Mouse (Mus musculus): ENCODE data around the gene Mlycd. TPM values are rescaled to one million over a fixed set of nuclear protein-coding genes. Genes with fewer than 3 reads are reported as not detected.

Gene Mlycd
- polyA plus RNA-seq, 1 experiment from 2014 or later: 16.2 TPM

GRCm38 (mm10) chr8:119427634-119428349 is 33.1 kb downstream of the Mlycd start:
- Histone ChIP-seq H3K36me3 (replicated peaks) (no peaks in the 10 kb centered on the region), H3K4me3 (no peak overlapping the region), H3K4me2 (no peak overlapping the region), H3K27ac (no peak overlapping the region), H3K9me3 (no peaks in the 10 kb centered on the region), H3K9ac (no peak overlapping the region), H3K4me1 (no peaks in the 10 kb centered on the region), H3K27me3 (replicated peaks) (no peaks in the 10 kb centered on the region)
- WGBS: 78% methylated on average over 12 of the region's 12 CpGs
- ATAC-seq (replicated peaks): no peak

DNA sequence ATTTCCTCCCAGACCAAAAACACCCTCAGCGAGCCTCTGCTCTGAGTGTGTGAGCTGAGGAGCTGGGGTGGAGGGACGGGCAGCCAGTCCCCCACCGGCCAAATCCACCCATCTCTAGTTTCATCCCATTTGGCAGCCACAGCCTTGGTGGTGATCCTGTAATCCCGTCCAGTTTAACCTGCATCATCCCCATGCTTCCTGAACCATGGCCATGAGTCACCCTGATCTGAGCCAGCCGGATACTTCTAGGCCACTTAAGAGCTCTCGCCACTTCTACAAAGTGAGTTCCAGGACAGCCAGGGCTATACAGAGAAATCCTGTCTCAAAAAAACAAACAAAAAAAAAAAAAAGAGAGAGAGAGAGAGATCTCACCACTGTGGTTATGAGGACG is 33.7 kb downstream of the Mlycd start:
- Histone ChIP-seq H3K36me3 (replicated peaks) (no peaks in the 10 kb centered on the region), H3K4me2 (no peak overlapping the region), H3K4me1 (no peaks in the 10 kb centered on the region), H3K9ac (no peak overlapping the region), H3K27ac (no peak overlapping the region), H3K27me3 (replicated peaks) (no peaks in the 10 kb centered on the region), H3K4me3 (no peak overlapping the region), H3K9me3 (no peaks in the 10 kb centered on the region)
- 76% methylated on average over 7 of the region's 7 CpGs for WGBS
- no peak for ATAC-seq (replicated peaks)

GRCm38 (mm10) chr8:119428766-119429327 is 34.2 kb downstream of the Mlycd start:
- Histone ChIP-seq H3K27ac (no peak overlapping the region), H3K4me3 (no peak overlapping the region), H3K4me2 (no peak overlapping the region), H3K27me3 (replicated peaks) (no peaks in the 10 kb centered on the region), H3K4me1 (no peaks in the 10 kb centered on the region), H3K9ac (no peak overlapping the region), H3K36me3 (replicated peaks) (no peaks in the 10 kb centered on the region), H3K9me3 (no peaks in the 10 kb centered on the region)
- 79% methylated on average over 5 of the region's 5 CpGs for WGBS
- no peak for ATAC-seq (replicated peaks)

GRCm38 (mm10) chr8:119429552-119429951 is 34.9 kb downstream of the Mlycd start:
- Histone ChIP-seq H3K27ac (no peak overlapping the region), H3K4me1 (no peaks in the 10 kb centered on the region), H3K4me2 (no peak overlapping the region), H3K9ac (no peak overlapping the region), H3K27me3 (replicated peaks) (no peaks in the 10 kb centered on the region), H3K9me3 (no peaks in the 10 kb centered on the region), H3K36me3 (replicated peaks) (no peaks in the 10 kb centered on the region), H3K4me3 (no peak overlapping the region)
- no peak for ATAC-seq (replicated peaks)
- 79% methylated on average over 3 of the region's 3 CpGs for WGBS

- no peak for ATAC-seq (replicated peaks)
- H3K36me3 ChIP-seq (replicated peaks): no peaks in the 10 kb centered on the region
- no peak overlapping the region for H3K4me2 ChIP-seq
- no peaks in the 10 kb centered on the region for H3K4me1 ChIP-seq
- 78% methylated on average over 8 of the region's 8 CpGs for WGBS
- no peak overlapping the region for H3K4me3 ChIP-seq
- H3K9me3 ChIP-seq: no peaks in the 10 kb centered on the region
- no peaks in the 10 kb centered on the region for H3K27me3 ChIP-seq (replicated peaks)
- H3K27ac ChIP-seq: no peak overlapping the region
- no peak overlapping the region for H3K9ac ChIP-seq
Observed at GRCm38 (mm10) chr8:119430250-119430649, 35.6 kb downstream of the Mlycd start.

DNA sequence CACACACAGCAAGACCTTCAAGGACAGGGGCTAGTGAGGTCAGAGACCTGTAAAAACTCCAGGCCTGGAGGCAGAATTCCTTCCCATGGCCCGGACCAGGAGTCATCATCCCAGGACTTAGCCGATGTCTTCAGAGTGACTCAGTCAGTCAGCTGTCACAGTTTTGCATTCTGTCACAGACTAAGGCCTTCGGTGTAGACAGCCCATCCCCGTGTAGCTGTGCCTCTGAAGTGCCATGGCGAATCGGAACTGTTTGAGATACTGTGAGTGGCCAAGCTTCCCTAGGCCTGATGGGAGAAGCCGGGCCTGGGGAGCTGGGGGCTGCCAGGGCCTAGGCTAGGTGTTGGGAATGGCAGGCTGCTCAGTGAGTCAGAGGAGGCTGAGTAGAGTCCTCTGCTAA is 36.0 kb downstream of the Mlycd start:
- Histone ChIP-seq H3K9me3 (no peaks in the 10 kb centered on the region), H3K4me3 (no peak overlapping the region), H3K27me3 (replicated peaks) (no peaks in the 10 kb centered on the region), H3K36me3 (replicated peaks) (no peaks in the 10 kb centered on the region), H3K27ac (no peak overlapping the region), H3K9ac (no peak overlapping the region), H3K4me2 (no peak overlapping the region), H3K4me1 (no peaks in the 10 kb centered on the region)
- 91% methylated on average over 7 of the region's 7 CpGs for WGBS
- no peak for ATAC-seq (replicated peaks)

GRCm38 (mm10) chr8:119432372-119432771 is 37.7 kb downstream of the Mlycd start:
- WGBS: 54% methylated on average over 3 of the region's 3 CpGs

DNA sequence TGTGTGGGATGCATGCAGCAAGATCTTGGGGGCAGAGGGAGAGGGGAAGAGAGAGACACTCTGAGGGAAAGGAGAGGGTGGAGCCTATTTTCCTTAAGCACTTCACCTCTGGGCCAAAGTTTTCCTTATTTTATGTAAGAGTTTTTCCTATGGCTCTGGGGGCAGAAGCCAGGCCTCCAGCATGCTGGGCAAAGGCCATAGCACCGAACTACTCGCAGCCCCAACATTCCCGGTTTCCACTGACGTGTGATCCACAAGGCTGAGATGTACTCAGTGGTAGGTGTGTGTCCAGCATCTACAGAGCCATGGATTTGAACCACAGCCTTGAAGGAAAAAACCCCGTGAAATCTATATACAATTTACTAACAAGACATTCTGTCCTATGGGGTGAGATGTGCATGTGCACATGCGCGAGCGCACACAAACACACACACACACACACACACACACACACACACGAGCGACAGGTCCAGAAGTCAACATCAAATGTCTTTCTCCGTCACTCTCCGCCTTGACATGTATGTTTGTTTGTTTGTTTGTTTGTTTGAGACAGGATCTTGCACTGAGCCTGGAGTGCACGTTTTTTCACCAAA is 39.0 kb downstream of the Mlycd start, which contains the start of gene Osgin1:
TSS of gene Osgin1 (plus strand) at position 543 of the 593 bp plus-strand sequence.
- Histone ChIP-seq H3K9me3 (no peaks in the 10 kb centered on the region), H3K4me2 (no peak within 1 kb of the TSS), H3K27ac (no peak within 1 kb of the TSS), H3K4me3 (no peak within 1 kb of the TSS), H3K4me1 (no peaks in the 10 kb centered on the region), H3K36me3 (replicated peaks) (no peaks in the 10 kb centered on the region), H3K27me3 (replicated peaks) (no peaks in the 10 kb centered on the region), H3K9ac (no peak within 1 kb of the TSS)
- no peak for ATAC-seq (replicated peaks)
- WGBS: 89% methylated on average over 13 of the region's 13 CpGs

More at GRCm38 (mm10) chr8:119432372-119432771, 37.7 kb downstream of the Mlycd start:
- H3K4me1 ChIP-seq: no peaks in the 10 kb centered on the region
- H3K27me3 ChIP-seq (replicated peaks): no peaks in the 10 kb centered on the region
- H3K4me2 ChIP-seq: no peak overlapping the region
- H3K27ac ChIP-seq: no peak overlapping the region
- no peaks in the 10 kb centered on the region for H3K9me3 ChIP-seq
- H3K4me3 ChIP-seq: no peak overlapping the region
- ATAC-seq (replicated peaks): no peak
- no peaks in the 10 kb centered on the region for H3K36me3 ChIP-seq (replicated peaks)
- H3K9ac ChIP-seq: no peak overlapping the region

GRCm38 (mm10) chr8:119434569-119434968 is 39.9 kb downstream of the Mlycd start:
- H3K9ac ChIP-seq: no peak overlapping the region
- 79% methylated on average over 6 of the region's 6 CpGs for WGBS
- H3K36me3 ChIP-seq (replicated peaks): no peaks in the 10 kb centered on the region
- ATAC-seq (replicated peaks): no peak
- H3K9me3 ChIP-seq: no peaks in the 10 kb centered on the region
- no peaks in the 10 kb centered on the region for H3K4me1 ChIP-seq
- H3K27me3 ChIP-seq (replicated peaks): no peaks in the 10 kb centered on the region
- no peak overlapping the region for H3K4me3 ChIP-seq
- no peak overlapping the region for H3K27ac ChIP-seq
- H3K4me2 ChIP-seq: no peak overlapping the region

DNA sequence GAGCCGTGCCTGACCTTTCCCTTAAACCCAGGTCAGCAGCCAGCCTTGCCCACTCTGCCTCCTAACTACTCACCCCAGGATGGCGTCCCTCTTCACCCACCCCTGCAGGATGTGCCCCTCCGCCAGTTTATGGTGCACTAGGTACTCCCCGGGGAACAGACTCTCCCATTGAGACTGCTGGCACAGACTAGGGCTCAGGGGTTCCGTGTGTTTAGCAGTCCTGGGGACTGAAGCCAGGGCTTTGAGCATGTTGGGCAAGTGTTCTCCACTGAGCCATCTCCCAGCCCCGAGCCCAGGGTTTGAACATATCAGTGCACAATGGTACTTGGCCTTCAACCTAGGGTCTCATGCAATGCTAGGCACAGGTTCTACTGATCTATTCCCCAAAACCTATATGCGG is 40.8 kb downstream of the Mlycd start:
- no peak overlapping the region for H3K9ac ChIP-seq
- no peaks in the 10 kb centered on the region for H3K9me3 ChIP-seq
- H3K36me3 ChIP-seq (replicated peaks): no peaks in the 10 kb centered on the region
- ATAC-seq (replicated peaks): no peak
- 90% methylated on average over 7 of the region's 7 CpGs for WGBS
- H3K27me3 ChIP-seq (replicated peaks): no peaks in the 10 kb centered on the region
- H3K4me2 ChIP-seq: no peak overlapping the region
- H3K4me1 ChIP-seq: no peaks in the 10 kb centered on the region; the same call in 1 of the 2 replicates
- H3K27ac ChIP-seq: no peak overlapping the region
- no peak overlapping the region for H3K4me3 ChIP-seq

DNA sequence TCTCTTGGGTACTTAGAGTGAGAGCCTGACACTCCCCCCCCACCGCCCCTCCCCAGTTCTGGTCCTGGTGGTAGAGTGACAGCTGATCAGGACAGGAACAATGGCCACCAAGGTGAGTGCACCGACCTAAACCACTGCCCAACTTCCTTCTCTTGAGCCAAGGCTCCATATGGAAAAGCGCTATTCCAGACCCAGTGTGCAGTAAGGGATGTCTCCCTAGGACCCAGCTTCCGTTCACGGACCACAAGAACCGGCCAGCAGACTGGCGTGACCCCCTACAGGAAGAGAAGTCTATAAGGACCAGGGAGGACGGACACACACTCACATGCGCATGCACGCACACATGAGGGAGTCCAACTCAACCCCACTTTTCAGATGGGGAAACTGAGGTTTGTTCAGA is 41.7 kb downstream of the Mlycd start:
- no peak overlapping the region for H3K27ac ChIP-seq
- H3K36me3 ChIP-seq (replicated peaks): no peaks in the 10 kb centered on the region
- no peaks in the 10 kb centered on the region for H3K27me3 ChIP-seq (replicated peaks)
- H3K4me1 ChIP-seq: no peaks in the 10 kb centered on the region; the same call in 1 of the 2 replicates
- H3K9ac ChIP-seq: no peak overlapping the region
- no peak for ATAC-seq (replicated peaks)
- no peaks in the 10 kb centered on the region for H3K9me3 ChIP-seq
- no peak overlapping the region for H3K4me2 ChIP-seq
- 88% methylated on average over 10 of the region's 10 CpGs for WGBS
- no peak overlapping the region for H3K4me3 ChIP-seq

- Histone ChIP-seq H3K4me1 (no peaks in the 10 kb centered on the region; the same call in 1 of the 2 replicates), H3K4me3 (no peak overlapping the region), H3K9me3 (no peaks in the 10 kb centered on the region), H3K9ac (no peak overlapping the region), H3K27me3 (replicated peaks) (no peaks in the 10 kb centered on the region), H3K27ac (no peak overlapping the region), H3K4me2 (no peak overlapping the region), H3K36me3 (replicated peaks) (no peaks in the 10 kb centered on the region)
- WGBS: 26% methylated on average over 9 of the region's 9 CpGs
- ATAC-seq (replicated peaks): no peak
Observed at GRCm38 (mm10) chr8:119436933-119437332, 42.3 kb downstream of the Mlycd start.

GRCm38 (mm10) chr8:119437506-119437905 is 42.8 kb downstream of the Mlycd start:
- H3K27ac ChIP-seq: no peak overlapping the region
- no peak overlapping the region for H3K4me2 ChIP-seq
- ATAC-seq (replicated peaks): no peak
- no peak overlapping the region for H3K9ac ChIP-seq
- no peaks in the 10 kb centered on the region for H3K9me3 ChIP-seq
- no peaks in the 10 kb centered on the region for H3K27me3 ChIP-seq (replicated peaks)
- H3K4me1 ChIP-seq: no peaks in the 10 kb centered on the region; the same call in 1 of the 2 replicates
- H3K36me3 ChIP-seq (replicated peaks): no peaks in the 10 kb centered on the region
- no peak overlapping the region for H3K4me3 ChIP-seq
- 74% methylated on average over 11 of the region's 11 CpGs for WGBS
